Comparison of ENCODE assay signal across 22 mouse cellular contexts in genomic region chr5:30222681-30223080, GRCm38 (mm10). TPM values are rescaled to one million over a fixed set of nuclear protein-coding genes. Genes with fewer than 3 reads are reported as not detected.
"Had no signal": no experiment of that assay in that cellular context is flagged by ENCODE, and none has a peak within 500 bp of the region (broad histone marks: within the 10 kb centered on the region; RNA-seq: fewer than 3 reads in every experiment).

No protein-coding gene starts in this region.

- H3K4me1 ChIP-seq: liver, embryonic 15.5 days; midbrain, embryonic 12.5 days; neural tube, embryonic 12.5 days had no signal

- H3K4me3 ChIP-seq: liver, embryonic 15.5 days; midbrain, embryonic 12.5 days; myocyte; neural tube, embryonic 12.5 days had no signal

- H3K4me2 ChIP-seq: liver, embryonic 15.5 days; lung, embryonic 14.5 days; midbrain, embryonic 12.5 days; neural tube, embryonic 12.5 days had no signal

- H3K9me3 ChIP-seq: liver, embryonic 15.5 days; midbrain, embryonic 12.5 days; neural tube, embryonic 12.5 days had no signal

- H3K9ac ChIP-seq: liver, embryonic 15.5 days; lung, embryonic 14.5 days; midbrain, embryonic 12.5 days; neural tube, embryonic 12.5 days had no signal

- H3K27ac ChIP-seq: liver, embryonic 15.5 days; midbrain, embryonic 12.5 days; neural tube, embryonic 12.5 days had no signal

- H3K27me3 ChIP-seq: liver, embryonic 15.5 days; midbrain, embryonic 12.5 days; neural tube, embryonic 12.5 days had no signal

- ATAC-seq: midbrain, embryonic 16.5 days had no signal

- DNase-seq: lung, adult 18-20 months; lung, embryonic 14.5 days; lung, postnatal 10 days; lung, postnatal 4 days; midbrain, embryonic 14.5 days; retina, postnatal 1 day; right cerebral cortex, adult 18-20 months; right cerebral cortex, postnatal 25 days; right cerebral cortex, postnatal 4 days; spleen, adult 18-20 months; thymus, adult 18-20 months; thymus, postnatal 14 days; thymus, postnatal 36 days had no signal

RNA-seq across cellular contexts. Expression of gene Adgrf3, which starts 17.2 kb away (rescaled TPM):
- total RNA-seq: megakaryocyte, adult 5-6 weeks; megakaryocyte-erythroid progenitor cell, adult 5-6 weeks; neutrophil, adult 5-6 weeks had no signal
- polyA plus RNA-seq: liver, embryonic 15.5 days; midbrain, embryonic 12.5 days; midbrain, embryonic 14.5 days; midbrain, embryonic 16.5 days; neural tube, embryonic 12.5 days; neural tube, embryonic 14.5 days had no signal
